Mouse (Mus musculus) intestine, embryonic 14.5 days (tissue): ENCODE measurements at regions not wholly inside any gene's neighbourhood (a gene's known extent, or its start where the extent isn't known, plus 50 kb on each side); places are given as distances from the start of the nearest gene placed in this dataset.

Source experiments
- ATAC-seq: fragments of 200-750 bp; cut with Nextera tagmentation; replicated peaks from 2 replicates; pipeline ENCODE4 v1.8.0; 2017; ENCODE audit warnings: low read depth, moderate number of reproducible peaks, moderate TSS enrichment, moderate library complexity; ENCODE audit not compliant: low FRiP score, low TSS enrichment
- DNase-seq: peaks from one replicate; pipeline ENCODE4 v3.0.0-alpha.2; 2018; ENCODE audit warnings: low spot score
- H3K27ac ChIP-seq: fragments of 300-500 bp; sonication (generic); 2 replicates; pipeline ENCODE4 v1.5.1; 2014; ENCODE audit warnings: low read depth, mild to moderate bottlenecking, control low read depth
- H3K27me3 ChIP-seq: fragments of 300-500 bp; sonication (generic); replicated peaks from 2 replicates; pipeline ENCODE4 v1.6.1; 2014; ENCODE audit warnings: low read length, control low read depth; ENCODE audit not compliant: control insufficient read depth, insufficient read depth
- H3K36me3 ChIP-seq: fragments of 300-500 bp; sonication (generic); 2 replicates; pipeline ENCODE4 v1.6.1; 2014; ENCODE audit warnings: low read length, control low read depth; ENCODE audit not compliant: control insufficient read depth, insufficient read depth
- H3K4me1 ChIP-seq: fragments of 300-500 bp; sonication (generic); replicated peaks from 2 replicates; pipeline ENCODE4 v1.6.1; 2014; ENCODE audit warnings: low read length, control low read depth, mixed read lengths; ENCODE audit not compliant: control insufficient read depth, insufficient read depth
- H3K4me2 ChIP-seq: fragments of 300-500 bp; sonication (generic); 2 replicates; pipeline ENCODE4 v1.6.1; 2014; ENCODE audit warnings: low read length
- H3K4me3 ChIP-seq: fragments of 300-500 bp; sonication (generic); 2 replicates; pipeline ENCODE4 v1.5.1; 2014; ENCODE audit warnings: low read depth, low read length, control low read depth, mixed read lengths
- H3K9ac ChIP-seq: fragments of 300-500 bp; sonication (generic); 2 replicates; pipeline ENCODE4 v1.6.1; 2014; ENCODE audit warnings: mild to moderate bottlenecking, low read length
- H3K9me3 ChIP-seq: fragments of 300-500 bp; sonication (generic); 2 replicates; pipeline ENCODE4 v1.6.1; 2016; ENCODE audit warnings: low read length, control low read depth; ENCODE audit not compliant: control insufficient read depth
- WGBS: fragments of 180-500 bp; shearing (Covaris S2); extraction: QIAGEN DNeasy Blood & Tissue Kit; methylation state at CpG from one replicate; pipeline ENCODE4 v1.1.7; 2014; 5-methylcytosine and 5-hydroxymethylcytosine counted together

GRCm38 (mm10) chr3:135001270-135001669 lies 172.5 kb downstream of the Tacr3 start:
- DNase-seq: no peak
- H3K4me1 ChIP-seq: no peaks in the 10 kb centered on the region
- no peak overlapping the region for H3K4me2 ChIP-seq
- ATAC-seq: no peak
- no peaks in the 10 kb centered on the region for H3K27me3 ChIP-seq
- H3K36me3 ChIP-seq: no peaks in the 10 kb centered on the region
- H3K9ac ChIP-seq: no peak overlapping the region
- H3K27ac ChIP-seq: no peak overlapping the region
- no peak overlapping the region for H3K4me3 ChIP-seq
- WGBS: 82% methylated on average over 1 of the region's 1 CpGs
- no peaks in the 10 kb centered on the region for H3K9me3 ChIP-seq

- H3K9ac ChIP-seq: no peak overlapping the region
- 77% methylated on average over 4 of the region's 4 CpGs for WGBS
- H3K9me3 ChIP-seq: no peaks in the 10 kb centered on the region
- DNase-seq (no peak), ATAC-seq (no peak)
- no peaks in the 10 kb centered on the region for H3K4me1 ChIP-seq
- H3K4me2 ChIP-seq: no peak overlapping the region
- H3K4me3 ChIP-seq: no peak overlapping the region
- no peak overlapping the region for H3K27ac ChIP-seq
- H3K27me3 ChIP-seq: no peaks in the 10 kb centered on the region
- H3K36me3 ChIP-seq: no peaks in the 10 kb centered on the region
Observed at GRCm38 (mm10) chr3:135015784-135016183, 187.0 kb downstream of the Tacr3 start.

- Histone ChIP-seq H3K9ac (no peak overlapping the region), H3K9me3 (no peaks in the 10 kb centered on the region)
- ATAC-seq: no peak
Observed at GRCm38 (mm10) chr3:135024366-135024765, 188.0 kb upstream of the Cenpe start.

GRCm38 (mm10) chr3:135024799-135025198 lies 187.5 kb upstream of the Cenpe start:
- no peak overlapping the region for H3K9ac ChIP-seq
- no peaks in the 10 kb centered on the region for H3K4me1 ChIP-seq
- no peak for ATAC-seq
- H3K36me3 ChIP-seq: no peaks in the 10 kb centered on the region
- no peak overlapping the region for H3K4me3 ChIP-seq
- 87% methylated on average over 1 of the region's 1 CpGs for WGBS
- no peak for DNase-seq
- no peak overlapping the region for H3K27ac ChIP-seq
- H3K9me3 ChIP-seq: no peaks in the 10 kb centered on the region
- H3K27me3 ChIP-seq: no peaks in the 10 kb centered on the region
- no peak overlapping the region for H3K4me2 ChIP-seq

More at GRCm38 (mm10) chr3:135024366-135024765, 188.0 kb upstream of the Cenpe start:
- H3K27ac ChIP-seq: no peak overlapping the region
- H3K36me3 ChIP-seq: no peaks in the 10 kb centered on the region
- WGBS: 51% methylated on average over 2 of the region's 2 CpGs
- H3K27me3 ChIP-seq: no peaks in the 10 kb centered on the region
- no peak overlapping the region for H3K4me2 ChIP-seq
- no peaks in the 10 kb centered on the region for H3K4me1 ChIP-seq
- DNase-seq: no peak
- H3K4me3 ChIP-seq: no peak overlapping the region

- no peak overlapping the region for H3K4me2 ChIP-seq
- 78% methylated on average over 2 of the region's 2 CpGs for WGBS
- no peaks in the 10 kb centered on the region for H3K9me3 ChIP-seq
- no peaks in the 10 kb centered on the region for H3K27me3 ChIP-seq
- no peak for ATAC-seq
- no peak overlapping the region for H3K27ac ChIP-seq
- DNase-seq: no peak
- no peaks in the 10 kb centered on the region for H3K4me1 ChIP-seq
- H3K4me3 ChIP-seq: no peak overlapping the region
- H3K36me3 ChIP-seq: no peaks in the 10 kb centered on the region
- H3K9ac ChIP-seq: no peak overlapping the region
Observed at GRCm38 (mm10) chr3:135032483-135032882, 179.9 kb upstream of the Cenpe start.

GRCm38 (mm10) chr3:135037383-135037782 lies 175.0 kb upstream of the Cenpe start:
- WGBS: 63% methylated on average over 1 of the region's 1 CpGs
- H3K36me3 ChIP-seq: no peaks in the 10 kb centered on the region
- H3K4me2 ChIP-seq: no peak overlapping the region
- H3K27me3 ChIP-seq: no peaks in the 10 kb centered on the region
- no peaks in the 10 kb centered on the region for H3K4me1 ChIP-seq
- H3K27ac ChIP-seq: no peak overlapping the region
- DNase-seq (no peak), ATAC-seq (0 out of 2 replicates have a peak, but pooled peaks have one; percentile 40)
- H3K4me3 ChIP-seq: no peak overlapping the region
- no peak overlapping the region for H3K9ac ChIP-seq
- no peaks in the 10 kb centered on the region for H3K9me3 ChIP-seq

GRCm38 (mm10) chr3:135042195-135042594 lies 170.1 kb upstream of the Cenpe start:
- no peaks in the 10 kb centered on the region for H3K4me1 ChIP-seq
- no peak for DNase-seq
- H3K9me3 ChIP-seq: no peaks in the 10 kb centered on the region
- no peak overlapping the region for H3K9ac ChIP-seq
- H3K4me2 ChIP-seq: no peak overlapping the region
- no peak overlapping the region for H3K27ac ChIP-seq
- ATAC-seq: no peak
- no peaks in the 10 kb centered on the region for H3K36me3 ChIP-seq
- WGBS: 32% methylated on average over 4 of the region's 4 CpGs
- H3K4me3 ChIP-seq: no peak overlapping the region
- no peaks in the 10 kb centered on the region for H3K27me3 ChIP-seq

GRCm38 (mm10) chr3:135045769-135046277 lies 166.5 kb upstream of the Cenpe start:
- no peaks in the 10 kb centered on the region for H3K9me3 ChIP-seq
- H3K27me3 ChIP-seq: no peaks in the 10 kb centered on the region
- ATAC-seq (no peak), DNase-seq (no peak)
- H3K4me1 ChIP-seq: no peaks in the 10 kb centered on the region
- no peak overlapping the region for H3K4me2 ChIP-seq
- no peak overlapping the region for H3K4me3 ChIP-seq
- H3K27ac ChIP-seq: no peak overlapping the region
- 40% methylated on average over 3 of the region's 3 CpGs for WGBS
- no peaks in the 10 kb centered on the region for H3K36me3 ChIP-seq
- no peak overlapping the region for H3K9ac ChIP-seq

- Histone ChIP-seq H3K9me3 (peaks cover 6% of the 10 kb centered on the region; the same call in 1 of the 2 replicates), H3K9ac (no peak overlapping the region), H3K36me3 (no peaks in the 10 kb centered on the region), H3K4me3 (no peak overlapping the region), H3K27ac (no peak overlapping the region), H3K4me1 (no peaks in the 10 kb centered on the region), H3K27me3 (no peaks in the 10 kb centered on the region), H3K4me2 (no peak overlapping the region)
- ATAC-seq: no peak
- no peak for DNase-seq
Observed at GRCm38 (mm10) chr3:135091487-135091886, 120.8 kb upstream of the Cenpe start.
